Mouse (Mus musculus): ENCODE measurements around the gene Peli2.
A peak's percentile ranks its signal among the peaks of the same experiment; 100 is the strongest.

The Peli2 gene

DNA sequence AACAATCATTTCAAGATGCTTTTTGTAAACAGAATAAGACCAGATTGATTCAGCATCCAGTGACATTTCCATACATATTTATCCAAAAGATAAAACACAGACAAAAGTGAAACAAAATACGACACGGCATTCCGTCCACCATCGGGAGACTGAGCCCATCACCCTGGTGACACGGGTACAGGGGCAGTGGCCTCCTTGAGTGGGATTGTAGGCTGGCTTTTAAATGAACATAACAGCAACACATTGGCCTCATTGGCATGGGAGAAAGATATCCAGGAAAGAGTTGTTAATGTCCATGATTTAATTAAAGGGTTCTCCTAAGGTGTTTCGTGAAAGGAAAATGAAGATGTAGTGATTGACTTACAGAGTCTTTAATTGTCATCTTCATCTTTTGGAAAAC is 5.3 kb downstream of the Peli2 start:
- DNase-seq (ENCODE audit: low read depth, low spot score): no peak

- DNase-seq (ENCODE audit: low read depth, low spot score): no peak
Measured at GRCm38 (mm10) chr14:48126931-48127330, 6.3 kb downstream of the Peli2 start.

GRCm38 (mm10) chr14:48127609-48128185 is 7.1 kb downstream of the Peli2 start:
- DNase-seq (ENCODE audit: low read depth, low spot score): no peak

- DNase-seq (ENCODE audit: low read depth, low spot score): no peak
Measured at GRCm38 (mm10) chr14:48128701-48129100, 8.1 kb downstream of the Peli2 start.

- no peak for DNase-seq (ENCODE audit: low read depth, low spot score)
Measured at GRCm38 (mm10) chr14:48130021-48130420, 9.4 kb downstream of the Peli2 start.

DNA sequence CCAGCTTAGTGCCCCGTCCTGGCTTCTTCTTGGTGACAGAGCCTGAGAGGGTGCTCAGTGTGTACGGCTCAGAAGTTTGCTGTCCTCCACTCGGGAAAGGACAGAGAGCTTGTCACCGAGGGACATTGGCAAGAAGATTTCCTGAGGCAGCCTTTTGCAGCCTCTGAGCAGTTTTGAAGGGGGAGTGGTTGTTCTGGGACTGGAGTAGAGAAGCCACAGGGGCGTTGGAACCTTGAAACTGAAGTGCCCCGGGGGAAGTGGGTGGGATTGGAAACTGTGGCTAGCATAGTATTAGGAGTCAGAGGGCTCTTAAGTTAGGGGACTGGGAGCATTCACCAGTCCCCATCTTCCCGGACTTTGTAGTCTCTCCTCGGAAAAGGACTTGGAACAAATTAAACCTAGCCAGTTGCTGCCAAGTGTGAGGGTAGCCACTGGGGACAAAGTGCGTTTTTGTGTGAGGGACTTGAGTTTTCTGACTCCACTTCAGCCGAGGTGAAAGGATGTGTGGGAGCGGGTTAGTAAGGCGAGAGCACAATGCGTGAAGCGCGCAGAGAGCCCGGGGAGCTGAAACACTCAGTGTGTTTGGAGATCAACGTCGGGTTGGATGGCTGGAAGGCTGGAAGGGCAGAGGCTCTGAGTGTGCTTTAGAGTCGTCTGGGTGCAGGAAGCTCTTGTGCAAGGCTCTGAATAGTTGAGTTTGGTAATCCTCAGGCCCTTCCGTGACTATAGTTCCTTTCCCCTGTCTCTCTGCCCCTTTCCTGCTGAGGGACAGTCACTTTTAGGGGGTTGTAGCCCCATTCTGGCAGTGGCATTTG is 10.3 kb downstream of the Peli2 start:
- no peak for DNase-seq (ENCODE audit: low read depth, low spot score)

DNA sequence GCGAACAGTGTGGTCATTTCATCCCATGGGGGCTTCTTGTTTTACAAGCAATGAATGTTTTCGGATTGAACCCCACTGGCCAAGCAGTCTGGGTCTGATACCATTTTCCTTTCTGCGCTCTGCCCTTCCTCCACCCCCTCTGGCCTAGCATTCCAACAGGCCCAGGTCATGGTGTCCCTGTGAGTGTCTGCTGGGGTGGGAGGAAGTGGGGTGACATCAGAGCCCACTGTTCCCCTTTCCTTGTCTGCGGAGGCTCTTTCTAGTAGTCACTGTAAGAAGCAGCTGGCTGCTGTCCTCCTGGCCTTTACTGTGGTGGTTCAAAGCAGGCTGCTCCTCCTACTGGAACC is 10.9 kb downstream of the Peli2 start:
- DNase-seq (ENCODE audit: low read depth, low spot score): no peak

GRCm38 (mm10) chr14:48132241-48132640 is 11.6 kb downstream of the Peli2 start:
- DNase-seq (ENCODE audit: low read depth, low spot score): no peak

GRCm38 (mm10) chr14:48132865-48133802 is 12.5 kb downstream of the Peli2 start:
- DNase-seq (ENCODE audit: low read depth, low spot score): peak; percentile 20

- DNase-seq (ENCODE audit: low read depth, low spot score): no peak
Measured at GRCm38 (mm10) chr14:48134344-48134743, 13.7 kb downstream of the Peli2 start.

DNA sequence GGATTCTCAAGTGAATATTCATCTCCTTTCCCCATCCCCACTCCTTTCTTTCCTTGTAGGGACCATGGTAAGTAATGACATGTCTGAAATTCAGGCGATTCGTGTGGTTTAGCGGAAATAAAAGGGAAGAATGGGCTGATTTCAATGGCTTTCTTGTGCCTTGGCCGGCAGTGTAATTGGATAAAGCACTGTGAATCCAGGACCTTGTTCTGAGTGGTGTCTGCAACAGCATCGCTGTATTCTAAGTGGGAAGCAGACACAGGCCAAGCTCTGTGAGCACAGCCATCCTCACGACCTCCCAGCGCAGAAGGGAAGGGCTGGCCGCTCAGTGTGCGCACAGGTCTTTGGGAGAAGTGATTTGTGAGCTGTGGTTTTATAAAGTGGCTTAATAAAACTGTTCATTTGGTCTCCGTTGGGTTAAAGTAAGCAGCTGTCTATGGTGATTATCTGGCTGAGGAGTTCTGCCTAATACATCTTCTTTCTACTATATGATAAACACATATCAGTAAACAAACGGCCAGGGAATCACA is 15.3 kb downstream of the Peli2 start:
- DNase-seq (ENCODE audit: low read depth, low spot score): no peak

DNA sequence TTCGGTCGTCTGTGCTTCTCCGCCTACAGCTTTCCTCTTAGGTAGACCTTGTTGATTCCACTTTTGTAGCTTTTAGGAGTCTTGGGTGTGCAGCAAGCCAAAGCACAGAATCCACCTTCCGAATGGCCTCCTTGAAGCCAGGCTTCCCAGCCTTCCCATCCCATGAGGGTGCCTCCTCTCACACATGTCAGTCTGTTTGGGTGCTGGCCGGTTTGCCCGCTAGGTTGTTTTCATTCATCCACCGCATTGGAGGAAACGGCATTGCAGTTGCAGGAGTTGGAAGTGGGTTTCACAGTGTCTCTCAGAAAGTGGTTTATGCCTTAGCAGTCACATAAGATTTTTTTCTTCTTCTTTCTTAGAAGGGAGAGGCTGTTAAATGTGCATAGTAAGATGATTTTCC is 17.1 kb downstream of the Peli2 start:
- no peak for DNase-seq (ENCODE audit: low read depth, low spot score)

DNA sequence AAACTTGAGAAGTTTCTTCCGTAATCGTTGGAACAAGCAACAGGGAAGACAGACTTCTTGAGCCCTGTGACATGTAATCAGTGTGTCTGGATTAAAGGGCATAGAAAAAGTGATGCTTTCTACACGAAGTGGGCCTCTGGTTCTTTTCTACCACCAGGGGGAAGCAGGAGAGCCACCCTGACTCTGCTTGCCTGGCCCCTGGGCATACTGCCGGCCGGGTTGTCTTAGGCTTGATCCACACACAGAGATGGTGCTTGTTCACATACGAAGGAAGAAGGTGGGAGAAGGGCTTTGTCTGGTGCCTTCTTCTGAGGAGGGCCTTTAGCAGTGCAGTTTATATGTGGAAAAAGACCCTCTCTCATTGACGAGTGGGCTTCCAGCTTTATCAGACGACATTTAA is 17.5 kb downstream of the Peli2 start:
- peak; percentile 44 for DNase-seq (ENCODE audit: low read depth, low spot score)

DNA sequence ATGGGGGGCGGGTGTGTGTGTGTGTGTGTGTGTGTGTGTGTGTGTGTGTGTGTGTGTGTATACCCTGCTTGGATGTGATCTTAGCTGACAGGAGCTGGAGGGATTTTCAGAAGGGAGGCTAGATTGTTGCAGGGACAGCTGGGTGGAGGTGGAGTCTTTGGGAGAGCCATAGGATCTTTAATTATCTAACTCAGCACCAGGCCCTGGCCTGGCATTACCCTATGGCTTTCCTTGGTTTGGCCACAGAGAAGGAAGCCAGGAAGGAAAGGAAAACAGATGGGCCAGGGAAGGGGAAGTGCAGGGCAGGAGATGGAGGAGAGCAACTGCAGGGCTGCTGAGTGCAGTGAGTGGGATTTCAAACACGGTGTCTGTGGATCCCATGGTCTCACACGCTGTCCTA is 18.8 kb downstream of the Peli2 start:
- DNase-seq (ENCODE audit: low read depth, low spot score): no peak

GRCm38 (mm10) chr14:48141694-48142093 is 21.1 kb downstream of the Peli2 start:
- DNase-seq (ENCODE audit: low read depth, low spot score): no peak

DNA sequence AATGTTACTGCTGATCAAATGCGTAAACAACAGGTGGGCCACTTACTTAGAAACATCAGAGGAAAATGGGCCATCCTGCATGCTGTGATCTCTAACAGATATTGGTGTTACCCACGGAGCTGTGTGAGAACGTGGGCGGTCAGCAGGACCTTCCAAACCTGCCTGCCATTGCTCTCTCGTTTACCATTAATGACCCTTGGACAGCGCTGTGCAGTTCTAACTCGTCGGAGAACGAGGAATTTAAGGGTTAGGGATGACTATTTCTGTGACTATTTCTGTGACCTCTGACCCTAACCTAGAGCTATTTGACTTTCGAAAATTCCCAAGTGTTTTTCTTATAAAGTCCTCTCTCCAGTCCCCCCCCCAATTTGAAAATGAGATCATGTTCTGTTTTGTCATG is 22.1 kb downstream of the Peli2 start:
- DNase-seq (ENCODE audit: low read depth, low spot score): no peak

- DNase-seq (ENCODE audit: low read depth, low spot score): no peak
Measured at GRCm38 (mm10) chr14:48143141-48143540, 22.5 kb downstream of the Peli2 start.

GRCm38 (mm10) chr14:48144330-48144729 is 23.7 kb downstream of the Peli2 start:
- DNase-seq (ENCODE audit: low read depth, low spot score): no peak

- peak; percentile 40 for DNase-seq (ENCODE audit: low read depth, low spot score)
Measured at GRCm38 (mm10) chr14:48147688-48148087, 27.1 kb downstream of the Peli2 start.

- no peak for DNase-seq (ENCODE audit: low read depth, low spot score)
Measured at GRCm38 (mm10) chr14:48148615-48149014, 28.0 kb downstream of the Peli2 start.

DNA sequence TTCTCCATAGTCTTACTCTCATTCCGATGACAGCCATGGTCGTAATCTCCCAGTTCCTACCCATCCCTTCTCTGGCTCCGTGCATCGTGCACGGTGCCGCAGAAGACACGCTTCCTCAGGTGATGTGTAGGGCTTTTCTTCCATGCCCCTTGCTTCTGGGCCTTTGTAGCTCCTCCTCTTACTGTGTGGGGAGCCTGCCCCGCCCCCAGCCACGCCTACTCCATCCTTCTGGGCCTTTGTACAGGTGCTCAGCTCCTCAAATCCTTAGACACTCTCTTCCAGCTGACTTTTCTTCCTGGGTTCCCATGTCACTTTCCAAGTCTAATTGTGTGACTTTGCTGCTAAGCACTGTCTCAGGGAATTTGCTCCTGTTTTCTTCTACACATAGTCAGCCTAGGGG is 28.7 kb downstream of the Peli2 start:
- no peak for DNase-seq (ENCODE audit: low read depth, low spot score)

- no peak for DNase-seq (ENCODE audit: low read depth, low spot score)
Measured at GRCm38 (mm10) chr14:48150903-48151302, 30.3 kb downstream of the Peli2 start.
